Mouse (Mus musculus) cerebellum, adult 18-20 months (tissue): ENCODE measurements around the gene Prkn.

Experiments
- DNase-seq, 2 experiments: peaks; one replicate each; pipeline ENCODE4 v3.0.0; 2021

Gene Prkn

GRCm38 (mm10) chr17:11767301-11767700 is 927.1 kb downstream of the Prkn start:
- DNase-seq: no peak

- DNase-seq: peak in 1 of 2 experiments; percentile 16
Observed at GRCm38 (mm10) chr17:11768345-11768744, 928.2 kb downstream of the Prkn start.

GRCm38 (mm10) chr17:11768971-11769370 is 928.8 kb downstream of the Prkn start:
- peak; percentile 60 to 74 for DNase-seq

- DNase-seq: no peak
Observed at GRCm38 (mm10) chr17:11769513-11769912, 929.3 kb downstream of the Prkn start.

GRCm38 (mm10) chr17:11779547-11779946 is 939.4 kb downstream of the Prkn start:
- no peak for DNase-seq

- DNase-seq: peak in 1 of 2 experiments; percentile 33
Observed at GRCm38 (mm10) chr17:11780005-11780404, 939.8 kb downstream of the Prkn start.

GRCm38 (mm10) chr17:11780805-11781481 is 940.8 kb downstream of the Prkn start:
- DNase-seq: no peak

GRCm38 (mm10) chr17:11788270-11788936 is 948.2 kb downstream of the Prkn start:
- DNase-seq: no peak

GRCm38 (mm10) chr17:11795979-11796378 is 955.8 kb downstream of the Prkn start:
- DNase-seq: no peak

GRCm38 (mm10) chr17:11801226-11801625 is 961.0 kb downstream of the Prkn start:
- no peak for DNase-seq

GRCm38 (mm10) chr17:11807280-11807679 is 967.1 kb downstream of the Prkn start:
- DNase-seq: no peak

GRCm38 (mm10) chr17:11817886-11818285 is 977.7 kb downstream of the Prkn start:
- no peak for DNase-seq

GRCm38 (mm10) chr17:11819506-11819905 is 979.3 kb downstream of the Prkn start:
- DNase-seq: no peak

GRCm38 (mm10) chr17:11820757-11821156 is 980.6 kb downstream of the Prkn start:
- no peak for DNase-seq

GRCm38 (mm10) chr17:11829501-11829900 is 989.3 kb downstream of the Prkn start:
- no peak for DNase-seq

GRCm38 (mm10) chr17:11837121-11837520 is 996.9 kb downstream of the Prkn start:
- DNase-seq: no peak

GRCm38 (mm10) chr17:11844436-11844835 is 1004.3 kb downstream of the Prkn start:
- no peak for DNase-seq

GRCm38 (mm10) chr17:11844989-11845388 is 1004.8 kb downstream of the Prkn start:
- no peak for DNase-seq

- DNase-seq: no peak
Observed at GRCm38 (mm10) chr17:11845506-11845905, 1005.3 kb downstream of the Prkn start.

GRCm38 (mm10) chr17:11854571-11854970 is 1014.4 kb downstream of the Prkn start:
- no peak for DNase-seq

- DNase-seq: no peak
Observed at GRCm38 (mm10) chr17:11858772-11859405, 1018.7 kb downstream of the Prkn start.

- DNase-seq: no peak
Observed at GRCm38 (mm10) chr17:11861178-11861577, 1021.0 kb downstream of the Prkn start.

GRCm38 (mm10) chr17:11862360-11862759 is 1022.2 kb downstream of the Prkn start:
- DNase-seq: no peak

- DNase-seq: no peak
Observed at GRCm38 (mm10) chr17:11863017-11863416, 1022.8 kb downstream of the Prkn start.
